Mouse (Mus musculus): ENCODE results near the gene Mindy3. TPM values are rescaled to one million over a fixed set of nuclear protein-coding genes. Genes with fewer than 3 reads are reported as not detected.

The Mindy3 gene
- total RNA-seq, 2 experiments from 2014 or later: 23.4 to 39.4 TPM

DNA sequence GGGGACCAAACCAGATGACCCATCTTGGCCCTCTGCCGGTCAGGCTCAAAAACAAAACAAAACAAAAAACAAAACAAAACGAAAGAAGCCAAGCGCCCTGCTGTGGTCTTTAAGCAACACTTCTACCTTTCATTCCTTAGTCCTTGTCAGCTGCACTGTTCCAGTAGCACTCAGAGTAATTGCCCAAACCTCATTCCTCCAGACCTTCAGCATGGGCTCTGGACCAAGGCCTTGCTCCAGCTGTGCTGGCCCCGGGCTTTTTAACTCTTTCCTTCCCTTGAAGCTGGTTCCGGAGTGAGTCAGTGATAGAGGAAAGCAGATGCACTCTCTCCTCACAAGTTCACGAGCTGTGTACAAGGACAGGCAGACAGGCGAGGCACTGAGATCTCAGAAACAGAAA lies 102.9 kb downstream of the Mindy3 start:
- ATAC-seq (replicated peaks; ENCODE audit: low FRiP score, low TSS enrichment, poor library complexity, severe bottlenecking): no peak

DNA sequence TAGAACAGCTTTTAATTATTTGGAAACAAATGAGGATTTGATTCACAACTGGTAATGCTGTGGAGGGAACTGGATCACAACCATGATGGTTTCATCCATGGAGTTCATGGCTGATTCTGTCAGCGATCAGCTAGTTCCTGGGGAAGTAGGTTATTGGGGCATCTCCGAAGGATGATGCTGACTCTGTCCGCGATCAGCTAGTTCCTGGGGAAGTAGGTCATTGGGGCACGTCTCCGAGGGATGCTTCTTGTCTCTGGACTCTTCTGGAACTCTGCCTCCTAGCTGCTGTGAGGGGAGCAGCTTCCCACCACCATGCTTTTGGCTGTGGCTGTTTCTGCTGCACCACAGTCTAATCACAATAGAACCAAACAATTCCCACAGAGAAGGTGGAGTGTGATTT lies 105.2 kb downstream of the Mindy3 start:
- ATAC-seq (replicated peaks; ENCODE audit: low FRiP score, low TSS enrichment, poor library complexity, severe bottlenecking): no peak

DNA sequence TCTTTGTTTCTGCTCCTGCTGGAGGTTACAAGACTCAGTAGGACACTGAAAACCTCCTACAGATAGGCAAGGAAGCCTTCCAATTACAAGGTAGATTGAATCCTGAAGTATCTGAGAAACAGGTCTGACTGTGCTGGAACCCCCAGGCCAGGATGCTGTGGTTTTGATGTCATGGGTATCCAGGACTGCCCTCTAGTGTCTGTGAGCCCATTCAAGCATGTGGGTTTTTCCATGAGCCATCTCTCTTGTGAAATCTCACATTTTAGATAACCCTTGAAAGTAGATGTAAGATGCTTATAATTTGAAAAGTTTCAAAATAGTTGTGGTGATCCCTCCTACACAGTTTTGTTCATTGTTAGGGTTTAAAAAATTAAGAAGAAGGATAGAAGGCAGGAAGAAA lies 110.8 kb downstream of the Mindy3 start:
- no peak for ATAC-seq (replicated peaks; ENCODE audit: low FRiP score, low TSS enrichment, poor library complexity, severe bottlenecking)

DNA sequence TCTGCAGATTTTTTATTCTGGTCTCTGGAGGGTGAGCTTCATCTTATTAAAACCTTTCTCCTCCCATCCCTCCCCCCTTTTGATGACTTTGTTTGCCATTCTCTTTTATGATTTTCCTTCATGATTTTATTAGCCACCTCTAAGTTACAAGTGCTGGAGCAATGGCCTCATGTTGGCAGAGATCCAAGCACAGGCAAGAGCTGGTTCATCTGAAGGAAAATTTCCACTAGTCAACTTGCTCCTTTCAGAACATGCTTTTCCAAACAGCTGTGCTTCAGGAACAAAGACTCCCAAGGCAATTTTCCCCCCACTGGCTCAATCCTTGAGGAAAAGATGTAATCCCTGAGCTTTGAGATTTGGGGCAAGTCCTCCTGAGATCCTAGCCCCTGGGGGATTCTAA lies 112.0 kb downstream of the Mindy3 start:
- ATAC-seq (replicated peaks; ENCODE audit: low FRiP score, low TSS enrichment, poor library complexity, severe bottlenecking): no peak

DNA sequence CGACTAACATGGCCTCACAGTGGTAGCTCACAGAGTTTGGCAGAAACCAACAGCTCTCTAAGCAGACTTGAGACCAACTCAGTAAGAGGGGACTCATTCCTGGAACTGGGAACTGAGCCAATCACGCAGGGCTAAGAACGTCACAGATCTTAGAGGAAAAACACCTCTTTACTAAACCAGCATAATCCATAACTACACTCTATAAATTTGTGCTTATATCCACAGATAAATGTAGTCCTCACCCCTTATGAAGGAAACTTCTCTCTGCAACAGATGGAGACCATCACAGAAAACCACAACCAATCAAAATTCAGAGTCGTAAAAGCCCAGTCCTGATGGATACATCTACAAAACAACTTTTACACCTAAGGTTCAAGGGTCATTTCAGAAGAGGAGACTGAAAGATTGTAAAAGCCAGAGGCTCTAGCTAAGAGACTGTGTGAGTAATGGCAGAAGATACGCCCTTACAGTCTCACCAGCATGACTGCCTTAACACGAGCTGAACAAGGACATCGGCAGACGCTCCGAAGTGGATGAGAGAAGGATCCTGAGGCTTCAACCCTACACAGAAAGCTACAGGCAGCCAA lies 114.1 kb downstream of the Mindy3 start:
- ATAC-seq (replicated peaks; ENCODE audit: low FRiP score, low TSS enrichment, poor library complexity, severe bottlenecking): no peak

DNA sequence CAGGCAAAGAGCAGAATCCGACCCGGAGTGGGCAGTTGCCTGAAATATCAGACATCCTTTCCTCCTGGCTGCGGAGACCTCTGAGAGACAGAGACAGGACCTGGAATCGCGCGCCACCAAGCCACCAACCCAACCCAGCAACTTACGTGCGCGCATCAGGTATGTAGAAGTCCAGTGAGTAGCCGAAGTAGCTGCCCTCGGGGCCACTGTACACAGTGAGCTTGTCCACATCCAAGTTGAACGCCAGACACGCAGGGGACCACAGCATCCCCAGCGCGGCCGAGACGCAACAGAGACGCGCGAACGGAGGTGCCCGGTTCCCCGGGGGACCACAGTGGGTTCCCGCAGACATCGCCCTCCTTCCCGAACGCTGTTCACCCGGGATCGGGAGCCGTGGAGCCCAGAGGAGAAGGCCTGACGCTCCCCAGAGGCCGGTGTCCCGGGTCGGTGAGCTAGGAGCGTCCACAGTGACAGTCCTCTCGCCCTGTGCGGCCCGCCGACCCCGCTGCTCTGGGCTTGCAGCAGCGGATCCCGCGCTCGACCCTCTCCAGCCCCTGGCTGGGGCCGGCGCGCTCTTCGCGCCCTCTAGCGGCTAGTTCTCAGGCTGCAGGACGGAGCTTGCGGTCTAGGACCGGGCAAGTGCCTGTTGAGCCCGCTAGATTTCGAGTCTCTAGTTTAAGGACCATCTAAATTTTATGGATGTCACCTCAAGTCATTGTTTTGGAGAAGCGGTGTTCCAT lies 117.7 kb downstream of the Mindy3 start, which contains the start of gene Itga8:
Gene Itga8, minus strand, starts transcription at position 492 of the 740 bp plus-strand sequence.
- peak; percentile 94 for ATAC-seq (replicated peaks; ENCODE audit: low FRiP score, low TSS enrichment, poor library complexity, severe bottlenecking)

DNA sequence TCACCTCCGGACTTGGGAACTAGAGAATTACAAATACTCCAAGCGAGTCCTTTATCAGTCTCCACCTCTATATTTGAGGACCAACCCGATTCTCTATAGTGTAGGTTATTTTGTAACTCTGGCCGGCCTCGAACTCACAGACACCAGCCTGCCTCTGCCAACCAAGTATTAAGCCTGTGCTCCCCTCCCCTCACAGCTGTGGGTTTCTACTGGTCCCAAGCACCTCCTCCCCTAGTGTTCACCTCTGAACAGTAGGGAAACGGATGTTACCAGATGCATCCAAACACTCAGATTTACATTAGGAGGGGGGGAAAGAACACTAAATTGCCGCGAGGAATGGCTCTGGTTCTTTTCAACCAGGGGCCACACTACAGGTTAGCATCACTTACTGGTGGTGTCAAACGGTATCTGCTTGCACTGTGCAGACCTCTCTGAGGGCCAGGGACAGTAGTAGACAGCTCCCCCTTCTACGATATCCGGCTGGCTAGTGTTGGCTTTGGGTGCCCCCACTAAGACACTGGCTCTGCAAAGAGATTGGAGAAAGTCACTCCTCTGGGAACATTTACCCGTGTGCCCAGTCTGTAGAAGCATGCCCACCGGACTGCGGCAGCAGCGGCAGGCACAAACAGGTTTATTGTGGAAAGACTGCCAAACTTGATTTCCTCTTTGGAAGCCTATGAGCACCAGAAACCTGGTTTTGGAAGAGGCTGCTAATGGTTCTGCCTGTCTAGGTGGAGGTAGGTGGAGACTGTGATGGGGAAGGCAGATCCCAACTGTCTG lies 118.6 kb downstream of the Mindy3 start:
- no peak for ATAC-seq (replicated peaks; ENCODE audit: low FRiP score, low TSS enrichment, poor library complexity, severe bottlenecking)

DNA sequence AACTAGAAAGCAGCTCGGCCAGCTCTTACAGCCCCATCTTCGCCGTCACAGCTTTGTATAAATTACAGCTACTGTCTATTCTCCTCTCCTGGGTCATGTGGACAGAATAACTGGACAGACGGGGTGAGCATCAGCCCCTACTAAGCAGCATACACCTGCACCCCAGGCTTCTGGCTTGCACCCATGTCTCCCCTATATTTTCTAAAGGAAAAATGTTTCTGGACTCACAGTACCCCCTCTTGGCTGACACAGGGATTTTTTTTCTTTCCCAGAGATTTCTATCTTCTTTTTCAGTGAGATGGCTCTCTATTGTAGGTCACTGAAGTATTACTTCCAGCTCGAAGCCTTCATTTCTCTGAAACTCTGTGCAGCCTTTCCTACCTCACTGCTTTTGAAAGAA lies 122.0 kb downstream of the Mindy3 start:
- ATAC-seq (replicated peaks; ENCODE audit: low FRiP score, low TSS enrichment, poor library complexity, severe bottlenecking): no peak

Other genes with a start within 250 kb of the Mindy3 start
- not detected in 2 replicates for gene Itga8, start 117.5 kb downstream of the Mindy3 start, total RNA-seq (2014; fragmentation: Nextera tagmentation)
- 0.76 TPM in 1 of 2 replicates, not detected in the other for gene Itga8, start 117.5 kb downstream of the Mindy3 start, total RNA-seq (2017)

Data from megakaryocyte-erythroid progenitor cell, adult 5-6 weeks (primary cell).